Mouse (Mus musculus) hindbrain, embryonic 10.5 days (tissue): ENCODE data around the gene Fam49a. TPM values are rescaled to one million over a fixed set of nuclear protein-coding genes. Genes with fewer than 3 reads are reported as not detected.

ENCODE experiments used
- DNase-seq: peaks from one replicate; pipeline ENCODE4 v3.0.0-alpha.2; 2017; ENCODE audit warnings: low spot score
- H3K27ac ChIP-seq: fragments of 300-500 bp; sonication (generic); 2 replicates; pipeline ENCODE4 v1.5.1; 2016; ENCODE audit warnings: mild to moderate bottlenecking, moderate library complexity
- H3K27me3 ChIP-seq: fragments of 300-500 bp; sonication (generic); 2 replicates; pipeline ENCODE4 v1.6.1; 2016; ENCODE audit warnings: mild to moderate bottlenecking; ENCODE audit not compliant: poor library complexity, insufficient read depth, severe bottlenecking
- H3K36me3 ChIP-seq: fragments of 300-500 bp; sonication (generic); 2 replicates; pipeline ENCODE4 v1.6.1; 2016; ENCODE audit warnings: mild to moderate bottlenecking, moderate library complexity
- H3K4me1 ChIP-seq: fragments of 300-500 bp; sonication (generic); replicated peaks from 2 replicates; pipeline ENCODE4 v1.6.1; 2016; ENCODE audit warnings: mild to moderate bottlenecking
- H3K4me3 ChIP-seq: fragments of 300-500 bp; sonication (generic); 2 replicates; pipeline ENCODE4 v1.5.1; 2016; ENCODE audit warnings: mild to moderate bottlenecking, moderate library complexity
- H3K9me3 ChIP-seq: fragments of 300-500 bp; sonication (generic); 2 replicates; pipeline ENCODE4 v1.6.1; 2016; ENCODE audit warnings: mild to moderate bottlenecking, moderate library complexity
- WGBS: fragments of 180-500 bp; shearing (Covaris S2); methylation state at CpG from one replicate; pipeline ENCODE4 v1.1.7; 2016; 5-methylcytosine and 5-hydroxymethylcytosine counted together
- polyA plus RNA-seq: library from polyadenylated mRNA; unstranded; fragments of >200 nt; fragmentation: Nextera tagmentation; extraction: Ambion mirVana; gene quantifications from 2 replicates; pipeline ENCODE4 v1.2.1, GENCODE M21; 2016

Gene Fam49a
- polyA plus RNA-seq, 1 experiment from 2014 or later = 13.4 TPM

- Histone ChIP-seq H3K9me3 (no peaks in the 10 kb centered on the region), H3K36me3 (no peaks in the 10 kb centered on the region), H3K4me1 (peaks cover 3% of the 10 kb centered on the region; the same call in 1 of the 2 replicates), H3K4me3 (no peak overlapping the region), H3K27ac (no peak overlapping the region), H3K27me3 (no peaks in the 10 kb centered on the region)
- DNase-seq = no peak
- 86% methylated on average over 2 of the region's 2 CpGs for WGBS
These were observed 39.2 kb downstream of the Fam49a start for GRCm38 (mm10) chr12:12301149-12301548.

- H3K9me3 ChIP-seq = no peaks in the 10 kb centered on the region
- WGBS = 41% methylated on average over 4 of the region's 4 CpGs
These were observed 39.9 kb downstream of the Fam49a start for GRCm38 (mm10) chr12:12301815-12302214.

GRCm38 (mm10) chr12:12306214-12306613, 44.3 kb downstream of the Fam49a start:
- H3K36me3 ChIP-seq = no peaks in the 10 kb centered on the region
- H3K9me3 ChIP-seq = no peaks in the 10 kb centered on the region
- H3K4me3 ChIP-seq = no peak overlapping the region
- no peak for DNase-seq
- 94% methylated on average over 3 of the region's 3 CpGs for WGBS
- H3K27me3 ChIP-seq = no peaks in the 10 kb centered on the region
- no peak overlapping the region for H3K27ac ChIP-seq
- H3K4me1 ChIP-seq = peaks cover 3% of the 10 kb centered on the region; the same call in 1 of the 2 replicates

More at GRCm38 (mm10) chr12:12301815-12302214, 39.9 kb downstream of the Fam49a start:
- Histone ChIP-seq H3K4me1 (peaks cover 3% of the 10 kb centered on the region; the same call in 1 of the 2 replicates), H3K36me3 (no peaks in the 10 kb centered on the region), H3K27ac (no peak overlapping the region), H3K27me3 (no peaks in the 10 kb centered on the region), H3K4me3 (no peak overlapping the region)
- DNase-seq = no peak

- H3K36me3 ChIP-seq = no peaks in the 10 kb centered on the region
These were observed 44.9 kb downstream of the Fam49a start for GRCm38 (mm10) chr12:12306814-12307213.

GRCm38 (mm10) chr12:12307245-12307644, 45.3 kb downstream of the Fam49a start:
- Histone ChIP-seq H3K27ac (no peak overlapping the region), H3K4me3 (no peak overlapping the region), H3K4me1 (no peaks in the 10 kb centered on the region), H3K9me3 (no peaks in the 10 kb centered on the region), H3K36me3 (no peaks in the 10 kb centered on the region), H3K27me3 (no peaks in the 10 kb centered on the region)
- DNase-seq = no peak
- WGBS = 92% methylated on average over 8 of the region's 8 CpGs

More at GRCm38 (mm10) chr12:12306814-12307213, 44.9 kb downstream of the Fam49a start:
- Histone ChIP-seq H3K9me3 (no peaks in the 10 kb centered on the region), H3K4me3 (no peak overlapping the region), H3K27me3 (no peaks in the 10 kb centered on the region), H3K4me1 (peaks cover 3% of the 10 kb centered on the region; the same call in 1 of the 2 replicates), H3K27ac (no peak overlapping the region)
- DNase-seq = no peak
- 90% methylated on average over 6 of the region's 6 CpGs for WGBS

- H3K36me3 ChIP-seq = no peaks in the 10 kb centered on the region
- no peaks in the 10 kb centered on the region for H3K9me3 ChIP-seq
- peak overlapping the region; percentile 50; the same call in 1 of the 2 replicates for H3K27ac ChIP-seq
- no peaks in the 10 kb centered on the region for H3K27me3 ChIP-seq
- no peak overlapping the region for H3K4me3 ChIP-seq
- no peak for DNase-seq
- H3K4me1 ChIP-seq = peaks cover 39% of the 10 kb centered on the region
These were observed 51.5 kb downstream of the Fam49a start for GRCm38 (mm10) chr12:12313437-12313836.

- Histone ChIP-seq H3K27me3 (no peaks in the 10 kb centered on the region), H3K4me3 (no peak overlapping the region), H3K9me3 (no peaks in the 10 kb centered on the region), H3K36me3 (no peaks in the 10 kb centered on the region), H3K4me1 (peaks cover 39% of the 10 kb centered on the region), H3K27ac (peak overlapping the region; percentile 50)
- WGBS = 77% methylated on average over 4 of the region's 4 CpGs
- DNase-seq = no peak
These were observed 52.0 kb downstream of the Fam49a start for GRCm38 (mm10) chr12:12313919-12314318.

GRCm38 (mm10) chr12:12314326-12314725, 52.4 kb downstream of the Fam49a start:
- Histone ChIP-seq H3K4me3 (no peak overlapping the region), H3K27ac (peak overlapping the region; percentile 19), H3K27me3 (no peaks in the 10 kb centered on the region), H3K4me1 (peaks cover 39% of the 10 kb centered on the region), H3K36me3 (no peaks in the 10 kb centered on the region), H3K9me3 (no peaks in the 10 kb centered on the region)
- WGBS = 52% methylated on average over 8 of the region's 8 CpGs
- DNase-seq = peak; percentile 13

GRCm38 (mm10) chr12:12315011-12315410, 53.1 kb downstream of the Fam49a start:
- no peaks in the 10 kb centered on the region for H3K9me3 ChIP-seq
- peak; percentile 54 for DNase-seq
- H3K27me3 ChIP-seq = no peaks in the 10 kb centered on the region
- peaks cover 39% of the 10 kb centered on the region for H3K4me1 ChIP-seq
- WGBS = 10% methylated on average over 5 of the region's 5 CpGs
- H3K4me3 ChIP-seq = no peak overlapping the region
- H3K36me3 ChIP-seq = no peaks in the 10 kb centered on the region
- peak overlapping the region; percentile 78 for H3K27ac ChIP-seq

GRCm38 (mm10) chr12:12316956-12317355, 55.0 kb downstream of the Fam49a start:
- peaks cover 39% of the 10 kb centered on the region for H3K4me1 ChIP-seq
- H3K4me3 ChIP-seq = no peak overlapping the region
- no peaks in the 10 kb centered on the region for H3K27me3 ChIP-seq
- H3K27ac ChIP-seq = peak overlapping the region; percentile 31; the same call in 1 of the 2 replicates
- 45% methylated on average over 6 of the region's 6 CpGs for WGBS
- no peaks in the 10 kb centered on the region for H3K36me3 ChIP-seq
- no peaks in the 10 kb centered on the region for H3K9me3 ChIP-seq
- DNase-seq = peak; percentile 14

GRCm38 (mm10) chr12:12317606-12318005, 55.7 kb downstream of the Fam49a start:
- H3K9me3 ChIP-seq = no peaks in the 10 kb centered on the region
- WGBS = 76% methylated on average over 7 of the region's 7 CpGs
- no peak for DNase-seq
- no peak overlapping the region for H3K4me3 ChIP-seq
- H3K36me3 ChIP-seq = no peaks in the 10 kb centered on the region
- no peaks in the 10 kb centered on the region for H3K27me3 ChIP-seq
- H3K4me1 ChIP-seq = peaks cover 39% of the 10 kb centered on the region
- peak overlapping the region; percentile 66; the same call in 1 of the 2 replicates for H3K27ac ChIP-seq

- no peak for DNase-seq
- 7% methylated on average over 6 of the region's 6 CpGs for WGBS
- Histone ChIP-seq H3K4me1 (peaks cover 39% of the 10 kb centered on the region), H3K36me3 (no peaks in the 10 kb centered on the region), H3K4me3 (no peak overlapping the region), H3K27ac (no peak overlapping the region), H3K9me3 (no peaks in the 10 kb centered on the region), H3K27me3 (no peaks in the 10 kb centered on the region)
These were observed 56.3 kb downstream of the Fam49a start for GRCm38 (mm10) chr12:12318140-12318734.

- WGBS = 97% methylated on average over 2 of the region's 2 CpGs
- H3K4me3 ChIP-seq = no peak overlapping the region
- H3K36me3 ChIP-seq = no peaks in the 10 kb centered on the region
- DNase-seq = no peak
- H3K9me3 ChIP-seq = no peaks in the 10 kb centered on the region
- no peaks in the 10 kb centered on the region for H3K27me3 ChIP-seq
- no peak overlapping the region for H3K27ac ChIP-seq
- H3K4me1 ChIP-seq = peaks cover 26% of the 10 kb centered on the region; the same call in 1 of the 2 replicates
These were observed 58.8 kb downstream of the Fam49a start for GRCm38 (mm10) chr12:12320693-12321092.
